Comparison of ENCODE assay signal across 8 mouse cellular contexts in the genomic region with DNA sequence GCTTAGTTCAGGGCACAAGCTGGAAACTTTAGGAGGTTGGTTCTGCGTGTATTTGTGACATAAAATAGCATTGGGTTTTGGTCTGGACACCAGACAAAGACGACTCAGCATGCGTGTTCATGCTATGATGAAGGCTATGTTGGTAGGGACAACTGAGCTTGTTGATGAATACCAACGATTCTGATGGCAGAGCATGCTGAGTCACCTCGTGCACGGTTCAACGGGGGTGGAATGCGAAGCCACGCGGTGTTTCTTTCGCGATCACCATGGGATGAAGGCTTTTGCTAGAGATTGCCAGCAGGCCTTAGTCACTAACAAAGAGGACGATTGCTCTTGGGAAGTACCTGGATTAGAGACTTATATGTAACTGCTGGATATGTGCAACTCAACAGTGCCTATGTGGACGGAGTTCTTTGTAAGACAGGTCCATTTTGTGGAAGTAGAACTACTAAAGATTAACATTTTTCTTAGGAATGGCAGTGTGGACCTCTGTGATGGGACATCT. TPM values are rescaled to one million over a fixed set of nuclear protein-coding genes. Genes with fewer than 3 reads are reported as not detected.
A peak's percentile ranks its signal among the peaks of the same experiment; 100 is the strongest.
DNase-seq lines count a peak whose midpoint lies in the region; ATAC-seq and TF ChIP-seq lines count a peak whose summit lies in the region.

No protein-coding gene starts in this region.

- H3K4me3 ChIP-seq in kidney, embryonic 16.5 days (ENCODE audit: low read length) = peak overlapping the region; percentile 92
- H3K4me3 ChIP-seq in MEL (ENCODE audit: control insufficient read depth in 1 of 2, insufficient read depth in 1 of 2, low read depth in 2 of 2, low read length in 2 of 2) = peak overlapping the region; percentile 65 to 93
- H3K4me3 ChIP-seq in cortical plate, adult 2 months (ENCODE audit: insufficient read depth, low read length) = peak overlapping the region; percentile 91
- peak overlapping the region; percentile 64 for H3K4me3 ChIP-seq in hindbrain, embryonic 15.5 days

- TF ChIP-seq POLR2A in MEL (IDR thresholded peaks at IDR 0.05; ENCODE audit: control insufficient read depth in 1 of 2, insufficient read depth in 1 of 2, low read depth in 1 of 2, low read length in 2 of 2, poor library complexity in 1 of 2) = peak in 1 of 2 experiments; percentile 83; a peak in 2 of 4 replicates
- TF ChIP-seq POLR2A in cortical plate, adult 2 months (IDR thresholded peaks at IDR 0.05; ENCODE audit: extremely low read depth, insufficient read depth, low read length) = no peak

- no peaks in the 10 kb centered on the region for H3K27me3 ChIP-seq in kidney, embryonic 16.5 days (ENCODE audit: insufficient read depth, low read length)
- no peaks in the 10 kb centered on the region for H3K27me3 ChIP-seq in MEL (ENCODE audit: control insufficient read depth in 1 of 2, insufficient read depth in 2 of 2, low read length in 2 of 2)
- no peaks in the 10 kb centered on the region for H3K27me3 ChIP-seq in hindbrain, embryonic 15.5 days

- peak overlapping the region; percentile 91 for H3K4me2 ChIP-seq in kidney, embryonic 16.5 days (replicated peaks; ENCODE audit: low read depth, low read length)
- H3K4me2 ChIP-seq in hindbrain, embryonic 15.5 days = peak overlapping the region; percentile 73

- TF ChIP-seq RAD21 in MEL (IDR thresholded peaks at IDR 0.05; ENCODE audit: low read depth, low read length) = no peak

- peaks cover 21% of the 10 kb centered on the region for H3K4me1 ChIP-seq in kidney, embryonic 16.5 days (ENCODE audit: insufficient read depth, low read length)
- H3K4me1 ChIP-seq in MEL (ENCODE audit: control insufficient read depth in 1 of 2, insufficient read depth in 2 of 2, low read length in 2 of 2) = peaks cover 0 to 9% of the 10 kb centered on the region in 2 experiments; a peak in 2 of 4 replicates
- no peaks in the 10 kb centered on the region; the same call in 1 of the 2 replicates for H3K4me1 ChIP-seq in cortical plate, adult 2 months (ENCODE audit: control insufficient read depth, insufficient read depth, low read length)
- H3K4me1 ChIP-seq in hindbrain, embryonic 15.5 days (replicated peaks) = peaks cover 34% of the 10 kb centered on the region

- H3K9ac ChIP-seq in kidney, embryonic 16.5 days (replicated peaks; ENCODE audit: low read length) = peak overlapping the region; percentile 99
- peak overlapping the region; percentile 98 for H3K9ac ChIP-seq in MEL (ENCODE audit: control insufficient read depth, low read depth, low read length, poor library complexity, severe bottlenecking)
- peak overlapping the region; percentile 70 for H3K9ac ChIP-seq in hindbrain, embryonic 15.5 days

- no peak for TF ChIP-seq EP300 in MEL (IDR thresholded peaks at IDR 0.05; ENCODE audit: low read depth in 1 of 2, low read length in 2 of 2)

- peak overlapping the region; percentile 94 for H3K27ac ChIP-seq in kidney, embryonic 16.5 days (ENCODE audit: low read length)
- H3K27ac ChIP-seq in MEL (ENCODE audit: control insufficient read depth, low read depth, low read length) = peak overlapping the region; percentile 99
- H3K27ac ChIP-seq in cortical plate, adult 2 months (ENCODE audit: insufficient read depth, low read length) = peak overlapping the region; percentile 80
- H3K27ac ChIP-seq in hindbrain, embryonic 15.5 days (replicated peaks) = peak overlapping the region; percentile 90

- H3K79me2 ChIP-seq in MEL (ENCODE audit: control insufficient read depth, insufficient read depth, low read length, poor library complexity) = peaks cover 44% of the 10 kb centered on the region

- peak; percentile 8; the same call in 1 of the 2 replicates for ATAC-seq in kidney, embryonic 16.5 days (ENCODE audit: low FRiP score, low TSS enrichment)
- ATAC-seq in hindbrain, embryonic 15.5 days (ENCODE audit: low FRiP score, low read depth) = peak; percentile 55

- H3K36me3 ChIP-seq in kidney, embryonic 16.5 days (ENCODE audit: insufficient read depth, low read length) = peaks cover 39% of the 10 kb centered on the region
- peaks cover 17 to 27% of the 10 kb centered on the region in 2 experiments for H3K36me3 ChIP-seq in MEL (ENCODE audit: control insufficient read depth in 1 of 2, insufficient read depth in 2 of 2, low read length in 2 of 2)
- peaks cover 37% of the 10 kb centered on the region for H3K36me3 ChIP-seq in hindbrain, embryonic 15.5 days

- no peak for TF ChIP-seq CTCF in MEL (IDR thresholded peaks at IDR 0.05 in 2 of 3, conservative IDR thresholded peaks at IDR 0.05 in 1 of 3; ENCODE audit: control insufficient read depth in 1 of 3, insufficient read depth in 1 of 3, low read depth in 2 of 3, low read length in 3 of 3, poor library complexity in 1 of 3, severe bottlenecking in 1 of 3)
- no peak for TF ChIP-seq CTCF in cortical plate, adult 2 months (IDR thresholded peaks at IDR 0.05; ENCODE audit: extremely low read depth, insufficient read depth, low read length)

- intact Hi-C loops in gastrocnemius, postnatal 36 days (cut with DNase I) = no loop called here

- under 1% methylated on average over 14 of the region's 14 CpGs for WGBS in kidney, embryonic 16.5 days
- WGBS in hindbrain, embryonic 15.5 days = under 1% methylated on average over 14 of the region's 14 CpGs

- no peak for DNase-seq in kidney, adult 9 months
- DNase-seq in MEL (ENCODE audit: low read depth, low spot score) = peak; percentile 65
- peak; percentile 58 for DNase-seq in lung, postnatal 10 days
- peak; percentile 54 for DNase-seq in testis, postnatal 10 days (ENCODE audit: low spot score)
- no peak for DNase-seq in gastrocnemius, postnatal 36 days

- no peaks in the 10 kb centered on the region for H3K9me3 ChIP-seq in kidney, embryonic 16.5 days (ENCODE audit: low read length)
- no peaks in the 10 kb centered on the region for H3K9me3 ChIP-seq in MEL (replicated peaks; ENCODE audit: insufficient read depth, low read length)
- no peaks in the 10 kb centered on the region for H3K9me3 ChIP-seq in hindbrain, embryonic 15.5 days

TF ChIP-seq in MEL, 35 proteins besides CTCF, POLR2A, EP300 and RAD21:
- TF ChIP-seq TAL1 (IDR thresholded peaks at IDR 0.05; ENCODE audit: low read length) = no peak
- no peak for TF ChIP-seq POLR2AphosphoS2 (IDR thresholded peaks at IDR 0.05; ENCODE audit: low read length)
- no peak for TF ChIP-seq BHLHE40 (IDR thresholded peaks at IDR 0.05; ENCODE audit: borderline replicate concordance, low read depth, low read length)
- TF ChIP-seq ELF1 (IDR thresholded peaks at IDR 0.05; ENCODE audit: low read depth, low read length) = no peak
- peak; percentile 59 for TF ChIP-seq TBP (IDR thresholded peaks at IDR 0.05; ENCODE audit: low read depth, low read length)
- TF ChIP-seq ZMIZ1 (IDR thresholded peaks at IDR 0.05; ENCODE audit: low read depth, low read length) = no peak
- TF ChIP-seq MEF2A (IDR thresholded peaks at IDR 0.05; ENCODE audit: extremely low read depth, insufficient replicate concordance, low read depth, low read length, poor library complexity, severe bottlenecking) = no peak
- TF ChIP-seq POLR2AphosphoS5 (IDR thresholded peaks at IDR 0.05; ENCODE audit: borderline replicate concordance, low read depth, low read length) = peak; percentile 99; the same call in 1 of the 2 replicates
- no peak for TF ChIP-seq MAX (IDR thresholded peaks at IDR 0.05; ENCODE audit: low read length)
- TF ChIP-seq MYB (IDR thresholded peaks at IDR 0.05; ENCODE audit: low read depth, low read length) = no peak

RNA-seq across cellular contexts. Expression of gene Zbtb37, which starts 0.7 kb away (rescaled TPM):
- polyA plus RNA-seq in kidney, embryonic 16.5 days (2015; fragmentation: Nextera tagmentation; extraction: Ambion mirVana) = 7.8 and 8.8 TPM in 2 replicates
- total RNA-seq in MEL (2012; rRNA removed) = 5.2 and 5.7 TPM in 2 replicates
- 1 to 10 TPM in 1 of 2 experiments, not detected in 1; 4.2 TPM for polyA plus RNA-seq in MEL (2012; ENCODE audit: insufficient read depth in 1 of 2, insufficient read length in 2 of 2, low read depth in 1 of 2, low replicate concordance in 2 of 2, missing spikeins in 1 of 2)
- 4.8 and 5.1 TPM in 2 replicates for polyA plus RNA-seq in cortical plate, adult 2 months (2012; rRNA removed)
- polyA plus RNA-seq in hindbrain, embryonic 15.5 days (2015; fragmentation: Nextera tagmentation; extraction: Ambion mirVana) = 13.9 and 14.4 TPM in 2 replicates
- 1 to 10 TPM; 5.3 to 7.1 TPM for total RNA-seq in gastrocnemius, postnatal 36 days (2021)

RNA-seq across cellular contexts. Expression of gene Dars2, which starts 35.1 kb away (rescaled TPM):
- 37.8 and 40.2 TPM in 2 replicates for polyA plus RNA-seq in kidney, embryonic 16.5 days (2015; fragmentation: Nextera tagmentation; extraction: Ambion mirVana)
- 53.1 and 66.2 TPM in 2 replicates for total RNA-seq in MEL (2012; rRNA removed)
- polyA plus RNA-seq in MEL (2012; ENCODE audit: insufficient read depth in 1 of 2, insufficient read length in 2 of 2, low read depth in 1 of 2, low replicate concordance in 2 of 2, missing spikeins in 1 of 2) = 10 to 100 TPM in 1 of 2 experiments, not detected in 1; 83.6 TPM
- 25.0 and 26.2 TPM in 2 replicates for polyA plus RNA-seq in cortical plate, adult 2 months (2012; rRNA removed)
- polyA plus RNA-seq in hindbrain, embryonic 15.5 days (2015; fragmentation: Nextera tagmentation; extraction: Ambion mirVana) = 24.0 and 26.1 TPM in 2 replicates
- 10 to 100 TPM; 11.4 to 11.7 TPM for total RNA-seq in gastrocnemius, postnatal 36 days (2021)

RNA-seq across cellular contexts. Expression of gene Cenpl, which starts 35.2 kb away (rescaled TPM):
- polyA plus RNA-seq in kidney, embryonic 16.5 days (2015; fragmentation: Nextera tagmentation; extraction: Ambion mirVana) = 29.9 and 32.8 TPM in 2 replicates
- 6.2 and 6.3 TPM in 2 replicates for total RNA-seq in MEL (2012; rRNA removed)
- polyA plus RNA-seq in MEL (2012; ENCODE audit: insufficient read depth in 1 of 2, insufficient read length in 2 of 2, low read depth in 1 of 2, low replicate concordance in 2 of 2, missing spikeins in 1 of 2) = 10 to 100 TPM in 1 of 2 experiments, not detected in 1; 16.9 TPM
- polyA plus RNA-seq in cortical plate, adult 2 months (2012; rRNA removed) = 0.98 and 1.7 TPM in 2 replicates
- 9.8 and 12.4 TPM in 2 replicates for polyA plus RNA-seq in hindbrain, embryonic 15.5 days (2015; fragmentation: Nextera tagmentation; extraction: Ambion mirVana)
- total RNA-seq in gastrocnemius, postnatal 36 days (2021) = under 1 TPM; 0.52 to 0.64 TPM

RNA-seq across cellular contexts. Expression of gene Serpinc1, which starts 56.9 kb away (rescaled TPM):
- polyA plus RNA-seq in kidney, embryonic 16.5 days (2015; fragmentation: Nextera tagmentation; extraction: Ambion mirVana) = 2.5 TPM in 2 replicates
- total RNA-seq in MEL (2012; rRNA removed) = 0.19 and 0.20 TPM in 2 replicates
- 1 to 10 TPM in 1 of 2 experiments, not detected in 1; 1.3 TPM for polyA plus RNA-seq in MEL (2012; ENCODE audit: insufficient read depth in 1 of 2, insufficient read length in 2 of 2, low read depth in 1 of 2, low replicate concordance in 2 of 2, missing spikeins in 1 of 2)
- 0.08 and 0.19 TPM in 2 replicates for polyA plus RNA-seq in cortical plate, adult 2 months (2012; rRNA removed)
- polyA plus RNA-seq in hindbrain, embryonic 15.5 days (2015; fragmentation: Nextera tagmentation; extraction: Ambion mirVana) = 2.8 and 3.6 TPM in 2 replicates
- under 1 TPM; 0.15 to 0.18 TPM for total RNA-seq in gastrocnemius, postnatal 36 days (2021)

Comparison
In these comparisons a context has a peak if more than half of its experiments do, and no peak if none do; other contexts are left out.
1. DNase-seq: peak in MEL (single experiment), lung, postnatal 10 days (single experiment) and testis, postnatal 10 days (single experiment); none in kidney, adult 9 months (single experiment) and gastrocnemius, postnatal 36 days (0 of 2).
2. Peak in every context shown above with its lines, with median percentiles within 50 percentile points of each other: H3K27ac ChIP-seq, H3K4me3 ChIP-seq and H3K9ac ChIP-seq.